Mouse (Mus musculus) lung, adult 2 months (tissue): ENCODE results near the gene Tnfrsf18. TPM values are rescaled to one million over a fixed set of nuclear protein-coding genes. Genes with fewer than 3 reads are reported as not detected.

Source experiments
- DNase-seq: peaks from one replicate; pipeline ENCODE4 v3.0.0; 2022
- H3K4me1 ChIP-seq: fragments of 200-500 bp; 2 replicates; pipeline ENCODE4 v1.6.1; 2011; ENCODE audit warnings: low read length; ENCODE audit not compliant: control insufficient read depth, insufficient read depth
- H3K4me3 ChIP-seq: fragments of 200-500 bp; replicated peaks from 2 replicates; pipeline ENCODE3; 2011; ENCODE audit warnings: low read depth, mild to moderate bottlenecking, control low read depth, low read length; ENCODE audit errors: extremely low read depth
- CTCF ChIP-seq: fragments of 200-500 bp; IDR thresholded peaks from 2 replicates; pipeline ENCODE4 v1.5.1; 2011; ENCODE audit warnings: mild to moderate bottlenecking, low read length, control low read depth; ENCODE audit not compliant: insufficient read depth
- POLR2A ChIP-seq: fragments of 200-500 bp; IDR thresholded peaks from 2 replicates; pipeline ENCODE4 v1.6.1; 2011; ENCODE audit warnings: low read depth, mild to moderate bottlenecking, control low read depth, low read length, borderline replicate concordance; ENCODE audit errors: extremely low read depth
- WGBS: fragments of 180-500 bp; shearing (Covaris S2); methylation state at CpG from one replicate; pipeline ENCODE4 v1.1.7; 2018; 5-methylcytosine and 5-hydroxymethylcytosine counted together
- polyA plus RNA-seq: library from polyadenylated mRNA; depleted of rRNA; stranded (reverse); fragments of >200 nt; gene quantifications from 2 replicates; pipeline ENCODE4 v1.2.3, GENCODE M21; 2012; rRNA removed

Gene Tnfrsf18
- 4.3 and 5.2 TPM in 2 replicates for polyA plus RNA-seq

GRCm38 (mm10) chr4:156026013-156026412 lies at the start of gene Tnfrsf18:
TSS of gene Tnfrsf18 (plus strand) at chr4:156026164.
- TF ChIP-seq CTCF (peak; percentile 25; the same call in 1 of the 2 replicates), POLR2A (no peak)
- 5% methylated on average over 4 of the region's 4 CpGs for WGBS
- Histone ChIP-seq H3K4me1 (peaks cover 12% of the 10 kb centered on the region), H3K4me3 (no peak within 1 kb of the TSS)
- DNase-seq, result peak; percentile 46

- Histone ChIP-seq H3K4me3 (no peak overlapping the region), H3K4me1 (no peaks in the 10 kb centered on the region)
- no peak for DNase-seq
- WGBS, result 69% methylated on average over 12 of the region's 12 CpGs
- no peak for TF ChIP-seq CTCF
- no peak for TF ChIP-seq POLR2A
These were observed 44.4 kb upstream of the Tnfrsf18 start for GRCm38 (mm10) chr4:155981436-155982082.

GRCm38 (mm10) chr4:155983788-155984187 lies 42.2 kb upstream of the Tnfrsf18 start:
- no peak overlapping the region for H3K4me3 ChIP-seq
- H3K4me1 ChIP-seq, result no peaks in the 10 kb centered on the region
- TF ChIP-seq CTCF (no peak), POLR2A (no peak)
- 23% methylated on average over 2 of the region's 2 CpGs for WGBS
- DNase-seq, result no peak

- DNase-seq, result peak; percentile 13
- WGBS, result 79% methylated on average over 22 of the region's 22 CpGs
- Histone ChIP-seq H3K4me1 (peaks cover 8% of the 10 kb centered on the region), H3K4me3 (peak overlapping the region; percentile 100)
- TF ChIP-seq POLR2A, result no peak
- TF ChIP-seq CTCF, result no peak
These were observed 34.6 kb upstream of the Tnfrsf18 start for GRCm38 (mm10) chr4:155991211-155991907.

GRCm38 (mm10) chr4:155991908-155992230 lies 34.1 kb upstream of the Tnfrsf18 start:
- TF ChIP-seq CTCF (no peak), POLR2A (no peak)
- H3K4me1 ChIP-seq, result peaks cover 8% of the 10 kb centered on the region
- WGBS, result 17% methylated on average over 37 of the region's 37 CpGs
- H3K4me3 ChIP-seq, result peak overlapping the region; percentile 100
- DNase-seq, result no peak

- Histone ChIP-seq H3K4me3 (peak within 1 kb of the TSS; percentile 100), H3K4me1 (peaks cover 8% of the 10 kb centered on the region)
- peak; percentile 85 for DNase-seq
- peak; percentile 44 for TF ChIP-seq CTCF
- TF ChIP-seq POLR2A, result peak; percentile 52; the same call in 1 of the 2 replicates
- under 1% methylated on average over 99 of the region's 99 CpGs for WGBS
These were observed 33.6 kb upstream of the Tnfrsf18 start, which contains the start of the genes B3galt6 and Sdf4 for GRCm38 (mm10) chr4:155992241-155992905. TSS of gene B3galt6 (minus strand) at chr4:155992649. TSS of gene Sdf4 (plus strand) at chr4:155992872.

GRCm38 (mm10) chr4:155992906-155993547 lies 32.9 kb upstream of the Tnfrsf18 start:
- Histone ChIP-seq H3K4me1 (peaks cover 8% of the 10 kb centered on the region), H3K4me3 (peak overlapping the region; percentile 67)
- peak; percentile 99 for DNase-seq
- under 1% methylated on average over 70 of the region's 70 CpGs for WGBS
- TF ChIP-seq CTCF, result no peak
- TF ChIP-seq POLR2A, result peak; percentile 44; the same call in 1 of the 2 replicates

- WGBS, result 3% methylated on average over 15 of the region's 15 CpGs
These were observed 32.4 kb upstream of the Tnfrsf18 start for GRCm38 (mm10) chr4:155993606-155994005.

GRCm38 (mm10) chr4:156004109-156004508 lies 21.9 kb upstream of the Tnfrsf18 start:
- WGBS, result 94% methylated on average over 3 of the region's 3 CpGs
- no peak overlapping the region for H3K4me3 ChIP-seq
- no peak for DNase-seq
- no peaks in the 10 kb centered on the region for H3K4me1 ChIP-seq
- no peak for TF ChIP-seq POLR2A
- no peak for TF ChIP-seq CTCF

More at GRCm38 (mm10) chr4:155993606-155994005, 32.4 kb upstream of the Tnfrsf18 start:
- Histone ChIP-seq H3K4me3 (peak overlapping the region; percentile 67), H3K4me1 (peaks cover 8% of the 10 kb centered on the region)
- no peak for DNase-seq
- TF ChIP-seq CTCF, result no peak
- TF ChIP-seq POLR2A, result no peak
